In genomic region chr13:6690607-6691006, GRCm38 (mm10) we compare ENCODE assay signal across 8 mouse cellular contexts. TPM values are rescaled to one million over a fixed set of nuclear protein-coding genes. Genes with fewer than 3 reads are reported as not detected.
A peak's percentile ranks its signal among the peaks of the same experiment; 100 is the strongest.
DNase-seq lines count a peak whose midpoint lies in the region; ATAC-seq and TF ChIP-seq lines count a peak whose summit lies in the region.
"Had no signal": no experiment of that assay in that cellular context is flagged by ENCODE, and none has a peak within 500 bp of the region (broad histone marks: within the 10 kb centered on the region; RNA-seq: fewer than 3 reads in every experiment).

No protein-coding gene starts in this region.

- no peak overlapping the region for H3K9ac ChIP-seq in hindbrain, embryonic 11.5 days (ENCODE audit: low read depth, low read length)
- no peak overlapping the region for H3K9ac ChIP-seq in hindbrain, postnatal 0 days (replicated peaks; ENCODE audit: low read length)
- no peak overlapping the region for H3K9ac ChIP-seq in lung, embryonic 15.5 days
- no peak overlapping the region for H3K9ac ChIP-seq in hindbrain, embryonic 15.5 days
- H3K9ac ChIP-seq in hindbrain, embryonic 16.5 days (ENCODE audit: low read depth, low read length): no peak overlapping the region
- H3K9ac ChIP-seq: limb, embryonic 15.5 days had no signal

- no peak overlapping the region for H3K27ac ChIP-seq in hindbrain, embryonic 11.5 days (ENCODE audit: low read depth, low read length)
- no peak overlapping the region for H3K27ac ChIP-seq in hindbrain, postnatal 0 days
- H3K27ac ChIP-seq in lung, embryonic 15.5 days: no peak overlapping the region
- H3K27ac ChIP-seq in hindbrain, embryonic 15.5 days (replicated peaks): no peak overlapping the region
- no peak overlapping the region for H3K27ac ChIP-seq in hindbrain, embryonic 16.5 days (ENCODE audit: low read depth, low read length)
- H3K27ac ChIP-seq: limb, embryonic 15.5 days had no signal

- ATAC-seq in hindbrain, embryonic 11.5 days (ENCODE audit: low FRiP score): peak; percentile 25; the same call in 1 of the 2 replicates
- ATAC-seq in hindbrain, postnatal 0 days: no peak
- peak; percentile 45; the same call in 1 of the 2 replicates for ATAC-seq in lung, embryonic 15.5 days (ENCODE audit: borderline replicate concordance, extremely low read depth, low FRiP score, low TSS enrichment)
- ATAC-seq in hindbrain, embryonic 15.5 days (ENCODE audit: low FRiP score, low read depth): 0 out of 2 replicates have a peak, but pooled peaks have one; percentile 54
- ATAC-seq in hindbrain, embryonic 16.5 days: peak; percentile 9; the same call in 1 of the 2 replicates

- H3K9me3 ChIP-seq in hindbrain, embryonic 11.5 days (ENCODE audit: control insufficient read depth, low read length): no peaks in the 10 kb centered on the region
- no peaks in the 10 kb centered on the region for H3K9me3 ChIP-seq in hindbrain, postnatal 0 days (ENCODE audit: low read length)
- H3K9me3 ChIP-seq in lung, embryonic 15.5 days: no peaks in the 10 kb centered on the region
- H3K9me3 ChIP-seq in hindbrain, embryonic 15.5 days: no peaks in the 10 kb centered on the region
- no peaks in the 10 kb centered on the region for H3K9me3 ChIP-seq in hindbrain, embryonic 16.5 days (ENCODE audit: control insufficient read depth, low read length)
- H3K9me3 ChIP-seq: limb, embryonic 15.5 days had no signal

- H3K27me3 ChIP-seq in hindbrain, embryonic 11.5 days (ENCODE audit: control insufficient read depth, insufficient read depth, low read length): no peaks in the 10 kb centered on the region
- H3K27me3 ChIP-seq in hindbrain, postnatal 0 days (ENCODE audit: insufficient read depth, low read length): no peaks in the 10 kb centered on the region
- H3K27me3 ChIP-seq in lung, embryonic 15.5 days: no peaks in the 10 kb centered on the region
- H3K27me3 ChIP-seq in hindbrain, embryonic 15.5 days: no peaks in the 10 kb centered on the region
- no peaks in the 10 kb centered on the region for H3K27me3 ChIP-seq in hindbrain, embryonic 16.5 days (replicated peaks; ENCODE audit: control insufficient read depth, insufficient read depth, low read length)
- H3K27me3 ChIP-seq: limb, embryonic 15.5 days had no signal

- no peaks in the 10 kb centered on the region for H3K4me1 ChIP-seq in hindbrain, embryonic 11.5 days (replicated peaks; ENCODE audit: control insufficient read depth, insufficient read depth, low read length)
- no peaks in the 10 kb centered on the region for H3K4me1 ChIP-seq in hindbrain, postnatal 0 days (ENCODE audit: insufficient read depth, low read length)
- no peaks in the 10 kb centered on the region for H3K4me1 ChIP-seq in lung, embryonic 15.5 days
- H3K4me1 ChIP-seq in hindbrain, embryonic 15.5 days (replicated peaks): no peaks in the 10 kb centered on the region
- no peaks in the 10 kb centered on the region for H3K4me1 ChIP-seq in hindbrain, embryonic 16.5 days (ENCODE audit: control insufficient read depth, insufficient read depth, low read depth, low read length)
- H3K4me1 ChIP-seq: limb, embryonic 15.5 days had no signal

- no peak overlapping the region for H3K4me3 ChIP-seq in hindbrain, embryonic 11.5 days (ENCODE audit: low read depth, low read length)
- H3K4me3 ChIP-seq in hindbrain, postnatal 0 days (ENCODE audit: low read length): no peak overlapping the region
- no peak overlapping the region for H3K4me3 ChIP-seq in lung, embryonic 15.5 days
- H3K4me3 ChIP-seq in hindbrain, embryonic 15.5 days: no peak overlapping the region
- no peak overlapping the region for H3K4me3 ChIP-seq in hindbrain, embryonic 16.5 days (ENCODE audit: low read length)
- H3K4me3 ChIP-seq: limb, embryonic 15.5 days had no signal

- H3K4me2 ChIP-seq in hindbrain, embryonic 11.5 days (replicated peaks; ENCODE audit: low read depth, low read length): no peak overlapping the region
- H3K4me2 ChIP-seq in hindbrain, postnatal 0 days (ENCODE audit: low read depth, low read length): no peak overlapping the region
- no peak overlapping the region for H3K4me2 ChIP-seq in lung, embryonic 15.5 days
- no peak overlapping the region for H3K4me2 ChIP-seq in hindbrain, embryonic 15.5 days
- no peak overlapping the region for H3K4me2 ChIP-seq in hindbrain, embryonic 16.5 days (ENCODE audit: low read length)
- H3K4me2 ChIP-seq: limb, embryonic 15.5 days had no signal

- H3K36me3 ChIP-seq in hindbrain, embryonic 11.5 days (ENCODE audit: control insufficient read depth, insufficient read depth, low read length): no peaks in the 10 kb centered on the region
- no peaks in the 10 kb centered on the region for H3K36me3 ChIP-seq in hindbrain, postnatal 0 days (ENCODE audit: insufficient read depth, low read length)
- no peaks in the 10 kb centered on the region for H3K36me3 ChIP-seq in lung, embryonic 15.5 days
- no peaks in the 10 kb centered on the region for H3K36me3 ChIP-seq in hindbrain, embryonic 15.5 days
- no peaks in the 10 kb centered on the region for H3K36me3 ChIP-seq in hindbrain, embryonic 16.5 days (ENCODE audit: control insufficient read depth, insufficient read depth, low read length)
- H3K36me3 ChIP-seq: limb, embryonic 15.5 days had no signal

- TF ChIP-seq CTCF in hindbrain, postnatal 0 days (IDR thresholded peaks at IDR 0.05; ENCODE audit: low read depth): no peak

- whole genome bisulfite sequencing in hindbrain, embryonic 11.5 days: 84% methylated on average over 3 of the region's 3 CpGs
- 73% methylated on average over 3 of the region's 3 CpGs for whole genome bisulfite sequencing in hindbrain, postnatal 0 days
- 73% methylated on average over 3 of the region's 3 CpGs for WGBS in lung, embryonic 15.5 days
- 90% methylated on average over 3 of the region's 3 CpGs for WGBS in hindbrain, embryonic 15.5 days
- WGBS in hindbrain, embryonic 16.5 days: 86% methylated on average over 3 of the region's 3 CpGs

- DNase-seq in hindbrain, embryonic 11.5 days (ENCODE audit: low spot score): no peak
- DNase-seq in hindbrain, postnatal 0 days (ENCODE audit: low spot score): no peak
- no peak for DNase-seq in lung, postnatal 4 days
- no peak for DNase-seq in adrenal gland, postnatal 25 days

RNA-seq across cellular contexts. Expression of gene Pfkp, which starts 42.0 kb away (rescaled TPM):
- polyA plus RNA-seq in hindbrain, embryonic 11.5 days (2014; fragmentation: Nextera tagmentation; extraction: Ambion mirVana): 46.8 and 56.5 TPM in 2 replicates
- total RNA-seq in hindbrain, postnatal 0 days (2014; rRNA removed): 179 and 233 TPM in 2 replicates
- polyA plus RNA-seq in hindbrain, postnatal 0 days (2015; fragmentation: Nextera tagmentation; extraction: Ambion mirVana): 427 and 436 TPM in 2 replicates
- 29.0 and 31.2 TPM in 2 replicates for polyA plus RNA-seq in lung, embryonic 15.5 days (2015; fragmentation: Nextera tagmentation; extraction: Ambion mirVana)
- polyA plus RNA-seq in hindbrain, embryonic 15.5 days (2015; fragmentation: Nextera tagmentation; extraction: Ambion mirVana): 441 and 470 TPM in 2 replicates
- 507 and 556 TPM in 2 replicates for polyA plus RNA-seq in hindbrain, embryonic 16.5 days (2015; fragmentation: Nextera tagmentation; extraction: Ambion mirVana)
- total RNA-seq in adrenal gland, postnatal 25 days (2021): 57.6 and 66.5 TPM in 2 replicates
